In genomic region chr11:72487739-72488138, GRCm38 (mm10) we compare ENCODE assay signal across 9 mouse cellular contexts. TPM values are rescaled to one million over a fixed set of nuclear protein-coding genes. Genes with fewer than 3 reads are reported as not detected.
DNase-seq lines count a peak whose midpoint lies in the region; ATAC-seq and TF ChIP-seq lines count a peak whose summit lies in the region.
"Had no signal": no experiment of that assay in that cellular context is flagged by ENCODE, and none has a peak within 500 bp of the region (broad histone marks: within the 10 kb centered on the region; RNA-seq: fewer than 3 reads in every experiment).

No protein-coding gene starts in this region.

- peaks cover 37% of the 10 kb centered on the region for H3K4me1 ChIP-seq in kidney, embryonic 15.5 days
- no peaks in the 10 kb centered on the region for H3K4me1 ChIP-seq in kidney, adult 2 months (ENCODE audit: control insufficient read depth, insufficient read depth, low read length)
- peaks cover 16% of the 10 kb centered on the region for H3K4me1 ChIP-seq in embryonic facial prominence, embryonic 13.5 days
- H3K4me1 ChIP-seq in hindbrain, postnatal 0 days (ENCODE audit: insufficient read depth, low read length) = peaks cover 19% of the 10 kb centered on the region
- H3K4me1 ChIP-seq in neural tube, embryonic 13.5 days (replicated peaks) = peaks cover 52% of the 10 kb centered on the region

- ATAC-seq in kidney, embryonic 15.5 days (replicated peaks; ENCODE audit: low FRiP score) = no peak
- no peak for ATAC-seq in embryonic facial prominence, embryonic 13.5 days (ENCODE audit: insufficient number of reproducible peaks, insufficient read depth, low FRiP score, low TSS enrichment, low read depth)
- ATAC-seq in hindbrain, postnatal 0 days = no peak
- no peak for ATAC-seq in neural tube, embryonic 13.5 days (ENCODE audit: low read depth)
- no peak for ATAC-seq in monocyte, adult 5-6 weeks (replicated peaks; ENCODE audit: insufficient number of reproducible peaks, low FRiP score, low TSS enrichment, poor library complexity, severe bottlenecking)

- no peaks in the 10 kb centered on the region for H3K36me3 ChIP-seq in kidney, embryonic 15.5 days
- no peaks in the 10 kb centered on the region for H3K36me3 ChIP-seq in kidney, adult 2 months (ENCODE audit: control insufficient read depth, insufficient read depth, low read length)
- H3K36me3 ChIP-seq in embryonic facial prominence, embryonic 13.5 days = no peaks in the 10 kb centered on the region
- H3K36me3 ChIP-seq in hindbrain, postnatal 0 days (ENCODE audit: insufficient read depth, low read length) = no peaks in the 10 kb centered on the region
- no peaks in the 10 kb centered on the region for H3K36me3 ChIP-seq in neural tube, embryonic 13.5 days

- no peak for DNase-seq in kidney, adult 2 months
- DNase-seq in hindbrain, postnatal 0 days (ENCODE audit: low spot score) = no peak
- DNase-seq in cerebellum, adult 9-11 months = no peak
- DNase-seq in urinary bladder, postnatal 36 days (ENCODE audit: low spot score in 2 of 2) = no peak

- peaks cover 49% of the 10 kb centered on the region for H3K27me3 ChIP-seq in kidney, embryonic 15.5 days
- no peaks in the 10 kb centered on the region for H3K27me3 ChIP-seq in kidney, adult 2 months (replicated peaks; ENCODE audit: control insufficient read depth, insufficient read depth, low read length)
- peaks cover 65% of the 10 kb centered on the region for H3K27me3 ChIP-seq in embryonic facial prominence, embryonic 13.5 days
- H3K27me3 ChIP-seq in hindbrain, postnatal 0 days (ENCODE audit: insufficient read depth, low read length) = no peaks in the 10 kb centered on the region
- peaks cover 23% of the 10 kb centered on the region; the same call in 1 of the 2 replicates for H3K27me3 ChIP-seq in neural tube, embryonic 13.5 days

- H3K9me3 ChIP-seq in kidney, embryonic 15.5 days (replicated peaks) = no peaks in the 10 kb centered on the region
- no peaks in the 10 kb centered on the region for H3K9me3 ChIP-seq in embryonic facial prominence, embryonic 13.5 days
- no peaks in the 10 kb centered on the region for H3K9me3 ChIP-seq in hindbrain, postnatal 0 days (ENCODE audit: low read length)
- no peaks in the 10 kb centered on the region for H3K9me3 ChIP-seq in neural tube, embryonic 13.5 days

- WGBS in kidney, embryonic 15.5 days = 95% methylated on average over 2 of the region's 2 CpGs
- 85% methylated on average over 2 of the region's 2 CpGs for WGBS in kidney, adult 2 months
- 87% methylated on average over 2 of the region's 2 CpGs for WGBS in embryonic facial prominence, embryonic 13.5 days
- WGBS in hindbrain, postnatal 0 days = 83% methylated on average over 2 of the region's 2 CpGs
- WGBS in neural tube, embryonic 13.5 days = 90% methylated on average over 2 of the region's 2 CpGs

- no peak overlapping the region for H3K27ac ChIP-seq in kidney, embryonic 15.5 days
- H3K27ac ChIP-seq in kidney, adult 2 months (ENCODE audit: insufficient read depth, low read depth, low read length) = no peak overlapping the region
- H3K27ac ChIP-seq in embryonic facial prominence, embryonic 13.5 days = no peak overlapping the region
- no peak overlapping the region for H3K27ac ChIP-seq in hindbrain, postnatal 0 days
- peak overlapping the region; percentile 93; the same call in 1 of the 2 replicates for H3K27ac ChIP-seq in neural tube, embryonic 13.5 days (replicated peaks)

- 0 out of 2 replicates have a peak overlapping the region, but pooled peaks have one; percentile 68 for H3K4me3 ChIP-seq in kidney, embryonic 15.5 days (replicated peaks)
- H3K4me3 ChIP-seq in kidney, adult 2 months (ENCODE audit: insufficient read depth, low read depth, low read length) = no peak overlapping the region; the same call in 1 of the 2 replicates
- no peak overlapping the region for H3K4me3 ChIP-seq in embryonic facial prominence, embryonic 13.5 days
- peak overlapping the region; percentile 73 for H3K4me3 ChIP-seq in hindbrain, postnatal 0 days (ENCODE audit: low read length)
- H3K4me3 ChIP-seq in neural tube, embryonic 13.5 days = peak overlapping the region; percentile 78
- H3K4me3 ChIP-seq: erythroblast, embryonic 14.5 days had no signal

- H3K9ac ChIP-seq in kidney, embryonic 15.5 days = no peak overlapping the region
- H3K9ac ChIP-seq in embryonic facial prominence, embryonic 13.5 days = no peak overlapping the region
- peak overlapping the region; percentile 85; the same call in 1 of the 2 replicates for H3K9ac ChIP-seq in hindbrain, postnatal 0 days (replicated peaks; ENCODE audit: low read length)
- peak overlapping the region; percentile 96 for H3K9ac ChIP-seq in neural tube, embryonic 13.5 days

- TF ChIP-seq POLR2A in kidney, adult 2 months (IDR thresholded peaks at IDR 0.05; ENCODE audit: low read depth, low read length) = no peak

- no peak for TF ChIP-seq CTCF in kidney, adult 2 months (conservative IDR thresholded peaks at IDR 0.05; ENCODE audit: insufficient read depth, insufficient read length, low read depth, low read length)
- no peak for TF ChIP-seq CTCF in hindbrain, postnatal 0 days (IDR thresholded peaks at IDR 0.05; ENCODE audit: low read depth)

- H3K4me2 ChIP-seq in kidney, embryonic 15.5 days = peak overlapping the region; percentile 99
- peak overlapping the region; percentile 96 for H3K4me2 ChIP-seq in embryonic facial prominence, embryonic 13.5 days
- H3K4me2 ChIP-seq in hindbrain, postnatal 0 days (ENCODE audit: low read depth, low read length) = peak overlapping the region; percentile 77
- H3K4me2 ChIP-seq in neural tube, embryonic 13.5 days = peak overlapping the region; percentile 70

RNA-seq across cellular contexts. Expression of gene Spns2, which starts 2.0 kb away (rescaled TPM):
- 2.9 and 3.4 TPM in 2 replicates for polyA plus RNA-seq in kidney, embryonic 15.5 days (2015; fragmentation: Nextera tagmentation; extraction: Ambion mirVana)
- 102 TPM in 2 replicates for polyA plus RNA-seq in kidney, adult 2 months (2012; rRNA removed)
- 2.7 and 3.0 TPM in 2 replicates for polyA plus RNA-seq in embryonic facial prominence, embryonic 13.5 days (2015; fragmentation: Nextera tagmentation; extraction: Ambion mirVana)
- total RNA-seq in hindbrain, postnatal 0 days (2014; rRNA removed) = 58.5 and 66.0 TPM in 2 replicates
- polyA plus RNA-seq in hindbrain, postnatal 0 days (2015; fragmentation: Nextera tagmentation; extraction: Ambion mirVana) = 7.0 and 7.2 TPM in 2 replicates
- 9.1 and 10.8 TPM in 2 replicates for polyA plus RNA-seq in neural tube, embryonic 13.5 days (2015; fragmentation: Nextera tagmentation; extraction: Ambion mirVana)
- 1.4 to 3.2 TPM (median 1.4 TPM) in 3 replicates for total RNA-seq in monocyte, adult 5-6 weeks (2017)

RNA-seq across cellular contexts. Expression of gene Mybbp1a, which starts 46.6 kb away (rescaled TPM):
- 162 and 184 TPM in 2 replicates for polyA plus RNA-seq in kidney, embryonic 15.5 days (2015; fragmentation: Nextera tagmentation; extraction: Ambion mirVana)
- 27.0 and 28.6 TPM in 2 replicates for polyA plus RNA-seq in kidney, adult 2 months (2012; rRNA removed)
- polyA plus RNA-seq in embryonic facial prominence, embryonic 13.5 days (2015; fragmentation: Nextera tagmentation; extraction: Ambion mirVana) = 162 and 174 TPM in 2 replicates
- total RNA-seq in hindbrain, postnatal 0 days (2014; rRNA removed) = 28.0 and 36.1 TPM in 2 replicates
- 61.5 and 68.7 TPM in 2 replicates for polyA plus RNA-seq in hindbrain, postnatal 0 days (2015; fragmentation: Nextera tagmentation; extraction: Ambion mirVana)
- polyA plus RNA-seq in neural tube, embryonic 13.5 days (2015; fragmentation: Nextera tagmentation; extraction: Ambion mirVana) = 69.6 and 80.7 TPM in 2 replicates
- 37.5 to 39.9 TPM (median 37.7 TPM) in 3 replicates for total RNA-seq in monocyte, adult 5-6 weeks (2017)

RNA-seq across cellular contexts. Expression of gene Ggt6, which starts 52.4 kb away (rescaled TPM):
- 0.87 and 0.95 TPM in 2 replicates for polyA plus RNA-seq in kidney, embryonic 15.5 days (2015; fragmentation: Nextera tagmentation; extraction: Ambion mirVana)
- polyA plus RNA-seq in kidney, adult 2 months (2012; rRNA removed) = 24.3 and 29.3 TPM in 2 replicates
- 1.1 and 1.3 TPM in 2 replicates for polyA plus RNA-seq in embryonic facial prominence, embryonic 13.5 days (2015; fragmentation: Nextera tagmentation; extraction: Ambion mirVana)
- total RNA-seq in hindbrain, postnatal 0 days (2014; rRNA removed) = not detected in 2 replicates
- not detected in 2 replicates for polyA plus RNA-seq in hindbrain, postnatal 0 days (2015; fragmentation: Nextera tagmentation; extraction: Ambion mirVana)
- not detected in 2 replicates for polyA plus RNA-seq in neural tube, embryonic 13.5 days (2015; fragmentation: Nextera tagmentation; extraction: Ambion mirVana)
- not detected in 3 replicates for total RNA-seq in monocyte, adult 5-6 weeks (2017)
- polyA plus RNA-seq: erythroblast, embryonic 14.5 days had no signal

Comparison
In these comparisons a context has a peak if more than half of its experiments do, and no peak if none do; other contexts are left out.
1. H3K4me3 ChIP-seq: peak in kidney, embryonic 15.5 days (single experiment), hindbrain, postnatal 0 days (single experiment) and neural tube, embryonic 13.5 days (single experiment); none in kidney, adult 2 months (single experiment) and embryonic facial prominence, embryonic 13.5 days (single experiment).
2. RNA of gene Ggt6, which starts 52.4 kb away (polyA plus RNA-seq): 24.3 to 29.3 TPM in kidney, adult 2 months; 1.1 to 1.3 TPM in embryonic facial prominence, embryonic 13.5 days, 0.87 to 0.95 TPM in kidney, embryonic 15.5 days, not detected in hindbrain, postnatal 0 days and not detected in neural tube, embryonic 13.5 days; every median in the first group is over 10 times any median in the second.
3. H3K9ac ChIP-seq: peak in hindbrain, postnatal 0 days (single experiment) and neural tube, embryonic 13.5 days (single experiment); none in kidney, embryonic 15.5 days (single experiment) and embryonic facial prominence, embryonic 13.5 days (single experiment).
4. Peak in every context shown above with its lines, with median percentiles within 50 percentile points of each other: H3K4me2 ChIP-seq.